Mouse (Mus musculus) bone marrow, adult 2 months (tissue): ENCODE results near the gene Rab17. TPM values are rescaled to one million over a fixed set of nuclear protein-coding genes. Genes with fewer than 3 reads are reported as not detected.

Experiments used
- H3K27ac ChIP-seq: fragments of 200-500 bp; 2 replicates; pipeline ENCODE4 v1.5.1; 2012; ENCODE audit warnings: low read depth, mild to moderate bottlenecking, control low read depth, inconsistent platforms, low read length; ENCODE audit not compliant: control insufficient read depth, poor library complexity, insufficient read depth
- H3K4me1 ChIP-seq: fragments of 200-500 bp; 2 replicates; pipeline ENCODE4 v1.6.1; 2011; ENCODE audit warnings: low read length; ENCODE audit not compliant: control insufficient read depth, insufficient read depth
- H3K4me3 ChIP-seq: fragments of 200-500 bp; replicated peaks from 2 replicates; pipeline ENCODE3; 2011; ENCODE audit warnings: mild to moderate bottlenecking, low read depth, low read length, control low read depth; ENCODE audit not compliant: control insufficient read depth
- CTCF ChIP-seq: fragments of 200-500 bp; IDR thresholded peaks from 2 replicates; pipeline ENCODE4 v1.5.1; 2011; ENCODE audit warnings: low read length, control low read depth; ENCODE audit not compliant: control insufficient read depth, insufficient read depth
- POLR2A ChIP-seq: fragments of 200-500 bp; IDR thresholded peaks from 2 replicates; pipeline ENCODE4 v1.6.1; 2011; ENCODE audit warnings: low read depth, mild to moderate bottlenecking, control low read depth, low read length, borderline replicate concordance; ENCODE audit not compliant: control insufficient read depth
- WGBS: fragments of 180-500 bp; shearing (Covaris S2); methylation state at CpG from one replicate; pipeline ENCODE4 v1.1.7; 2018; 5-methylcytosine and 5-hydroxymethylcytosine counted together
- polyA plus RNA-seq: library from polyadenylated mRNA; stranded (reverse); fragments of >200 nt; gene quantifications from 2 replicates; pipeline ENCODE4 v1.2.4, GENCODE M21; 2011; ENCODE audit warnings: low replicate concordance; ENCODE audit not compliant: missing spikeins, insufficient read depth, insufficient read length

Gene Rab17
- polyA plus RNA-seq, 1 experiment, result not detected

DNA sequence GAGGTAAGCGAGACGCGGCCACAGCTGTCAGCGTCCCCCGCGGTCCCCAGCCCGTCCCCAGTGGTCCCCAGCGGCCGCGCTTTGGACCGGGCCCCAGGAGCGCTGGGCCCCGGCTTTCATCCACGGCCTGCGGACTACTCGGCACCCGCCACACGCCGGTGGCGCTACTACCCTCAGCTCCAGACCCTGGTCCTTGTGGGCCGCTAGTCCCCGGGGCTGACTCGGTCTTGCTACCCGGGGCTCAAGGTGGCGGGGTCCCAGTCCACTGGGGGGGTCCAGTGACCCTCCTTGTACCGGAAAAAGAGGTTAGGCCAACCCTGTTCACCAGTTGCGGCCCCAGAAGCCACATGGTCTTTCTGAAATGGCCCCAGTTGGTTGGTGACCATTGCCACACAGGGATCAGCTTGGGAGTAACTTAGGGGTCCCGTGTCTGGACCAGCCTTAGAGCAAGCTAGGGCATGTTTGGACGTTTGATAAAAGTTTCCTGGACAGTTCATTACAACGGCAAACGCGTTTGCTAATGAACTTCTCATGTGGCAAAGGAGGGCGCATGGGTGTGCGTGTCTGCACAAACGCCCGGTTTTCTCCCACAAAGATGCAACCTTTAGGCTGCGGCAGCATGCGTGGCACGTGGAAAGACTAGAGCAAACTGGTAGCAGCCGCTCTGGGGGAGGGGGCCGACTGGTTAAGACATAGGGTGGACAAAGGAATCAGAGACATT is 29.6 kb upstream of the Rab17 start:
- no peak for TF ChIP-seq POLR2A
- TF ChIP-seq CTCF, result no peak
- no peaks in the 10 kb centered on the region; the same call in 1 of the 2 replicates for H3K4me1 ChIP-seq
- no peak overlapping the region for H3K27ac ChIP-seq
- WGBS, result under 1% methylated on average over 40 of the region's 41 CpGs
- peak overlapping the region; percentile 67 for H3K4me3 ChIP-seq

DNA sequence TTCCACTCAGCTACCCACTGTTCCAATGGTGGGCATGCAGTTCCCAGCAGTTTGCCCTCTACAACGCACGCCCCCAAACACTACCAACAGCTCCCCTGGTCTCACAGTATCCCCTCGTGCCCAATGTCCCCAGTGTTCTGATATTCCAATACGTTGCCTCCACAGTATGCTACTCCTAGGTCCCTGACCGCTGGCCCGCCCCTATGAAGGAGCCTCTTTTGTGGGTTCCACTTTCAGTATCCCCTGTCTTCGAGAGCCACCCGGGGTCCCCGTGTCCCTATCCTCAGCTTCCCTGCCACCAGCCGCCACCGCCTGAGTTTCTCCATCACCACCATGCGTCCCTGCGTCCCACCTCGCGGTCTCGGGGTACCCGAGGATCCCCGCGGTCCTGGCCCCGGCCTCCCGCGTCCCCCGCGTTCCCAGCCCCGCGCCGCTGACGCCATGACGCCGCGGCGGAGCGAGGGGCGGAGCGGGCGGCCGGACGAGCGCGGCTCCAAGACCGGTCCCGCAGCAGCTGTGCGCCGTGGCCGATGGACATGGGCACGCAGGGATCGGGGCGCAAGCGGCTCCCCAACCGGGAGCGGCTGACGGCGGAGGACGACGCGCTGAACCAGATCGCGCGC is 28.9 kb upstream of the Rab17 start, which contains the start of gene Lrrfip1:
TSS of gene Lrrfip1 (plus strand) at position 470 of the 623 bp plus-strand sequence.
- no peak for TF ChIP-seq POLR2A
- TF ChIP-seq CTCF, result no peak
- Histone ChIP-seq H3K4me1 (no peaks in the 10 kb centered on the region; the same call in 1 of the 2 replicates), H3K4me3 (peak within 1 kb of the TSS; percentile 67), H3K27ac (peak within 1 kb of the TSS; percentile 22; the same call in 1 of the 2 replicates)
- 1% methylated on average over 59 of the region's 59 CpGs for WGBS

DNA sequence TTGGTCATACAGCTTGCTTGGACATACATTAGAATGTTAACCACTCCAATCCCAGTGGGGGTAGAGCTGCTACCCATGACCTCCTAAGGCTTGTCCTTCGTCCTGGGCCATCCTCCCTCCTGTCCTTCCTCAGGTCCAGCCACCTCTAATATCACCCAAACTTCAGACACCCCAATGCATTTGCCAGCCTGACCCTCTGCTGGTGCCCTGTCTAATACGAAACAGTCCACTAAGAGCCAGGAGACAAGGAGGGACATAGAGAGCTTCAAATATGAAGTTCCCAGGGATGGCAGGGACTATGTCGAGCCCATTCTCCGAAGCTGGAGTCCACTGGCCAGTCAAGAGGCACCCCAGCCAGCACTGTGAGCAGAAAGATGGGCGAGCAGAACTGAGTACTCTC is 28.2 kb upstream of the Rab17 start:
- Histone ChIP-seq H3K4me1 (no peaks in the 10 kb centered on the region; the same call in 1 of the 2 replicates), H3K27ac (no peak overlapping the region), H3K4me3 (no peak overlapping the region)
- 69% methylated on average over 5 of the region's 5 CpGs for WGBS
- TF ChIP-seq CTCF (no peak), POLR2A (no peak)

DNA sequence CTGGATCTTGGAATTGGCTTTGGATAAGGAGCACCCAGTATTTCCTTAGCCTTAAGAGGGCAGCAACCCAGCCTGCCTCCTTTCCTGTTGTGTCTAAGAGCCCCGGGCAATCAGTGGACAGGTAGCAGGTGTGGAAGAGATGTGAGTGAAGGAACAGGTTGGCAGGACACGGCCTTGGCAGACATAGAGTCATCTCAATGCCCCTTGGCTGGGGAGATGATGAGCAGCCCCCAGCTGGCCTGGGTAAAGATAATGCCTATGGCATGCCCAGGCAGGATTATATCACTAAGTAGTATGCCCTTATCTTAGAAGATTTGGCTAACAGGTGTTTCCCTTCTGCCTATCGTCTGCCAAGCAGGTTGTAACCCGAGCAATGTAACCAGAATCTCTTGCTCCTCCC is 27.7 kb upstream of the Rab17 start:
- H3K4me3 ChIP-seq, result no peak overlapping the region
- no peaks in the 10 kb centered on the region; the same call in 1 of the 2 replicates for H3K4me1 ChIP-seq
- H3K27ac ChIP-seq, result no peak overlapping the region
- 59% methylated on average over 4 of the region's 4 CpGs for WGBS
- no peak for TF ChIP-seq POLR2A
- TF ChIP-seq CTCF, result no peak

DNA sequence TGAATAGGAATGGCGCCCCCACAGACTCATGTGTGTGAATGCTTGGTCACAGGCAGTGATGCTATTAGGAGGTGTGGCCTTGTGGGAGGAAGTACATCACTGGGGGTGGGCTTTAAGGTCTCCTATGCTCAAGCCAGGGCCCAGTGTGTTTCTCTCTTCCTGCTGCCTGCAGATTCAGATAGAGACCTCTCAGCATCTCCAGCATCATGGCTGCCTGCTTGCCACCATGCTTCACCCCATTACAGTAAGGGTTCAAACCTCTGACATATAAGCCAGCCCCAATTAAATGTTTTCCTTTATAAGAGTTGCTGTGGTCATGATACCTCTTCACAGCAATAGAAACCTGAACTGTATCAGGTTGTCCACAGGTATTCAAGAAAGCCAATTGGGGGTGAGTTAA is 26.5 kb upstream of the Rab17 start:
- Histone ChIP-seq H3K4me1 (no peaks in the 10 kb centered on the region; the same call in 1 of the 2 replicates), H3K4me3 (no peak overlapping the region), H3K27ac (no peak overlapping the region)
- WGBS, result 81% methylated on average over 1 of the region's 1 CpGs
- no peak for TF ChIP-seq POLR2A
- no peak for TF ChIP-seq CTCF

DNA sequence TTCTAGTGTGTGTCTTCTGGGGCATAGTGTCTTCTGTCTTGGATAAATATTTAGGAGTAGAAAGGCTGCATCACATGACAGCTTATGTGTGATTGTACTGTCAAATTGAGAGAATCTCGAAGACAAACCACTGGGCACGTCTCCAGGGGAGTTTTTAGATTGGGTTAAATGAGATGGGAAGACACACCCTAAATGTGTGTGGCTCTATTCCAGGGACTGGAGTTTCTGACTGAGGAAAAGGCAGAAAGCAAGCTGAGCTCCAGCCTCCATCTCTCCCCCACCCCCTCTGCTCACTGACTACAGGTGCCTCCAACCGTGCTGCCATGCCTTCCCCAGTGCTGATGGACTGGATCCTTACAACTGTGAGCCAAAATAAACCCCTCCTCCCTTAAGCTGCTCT is 11.9 kb upstream of the Rab17 start:
- TF ChIP-seq POLR2A (no peak), CTCF (no peak)
- WGBS, result 70% methylated on average over 3 of the region's 3 CpGs

DNA sequence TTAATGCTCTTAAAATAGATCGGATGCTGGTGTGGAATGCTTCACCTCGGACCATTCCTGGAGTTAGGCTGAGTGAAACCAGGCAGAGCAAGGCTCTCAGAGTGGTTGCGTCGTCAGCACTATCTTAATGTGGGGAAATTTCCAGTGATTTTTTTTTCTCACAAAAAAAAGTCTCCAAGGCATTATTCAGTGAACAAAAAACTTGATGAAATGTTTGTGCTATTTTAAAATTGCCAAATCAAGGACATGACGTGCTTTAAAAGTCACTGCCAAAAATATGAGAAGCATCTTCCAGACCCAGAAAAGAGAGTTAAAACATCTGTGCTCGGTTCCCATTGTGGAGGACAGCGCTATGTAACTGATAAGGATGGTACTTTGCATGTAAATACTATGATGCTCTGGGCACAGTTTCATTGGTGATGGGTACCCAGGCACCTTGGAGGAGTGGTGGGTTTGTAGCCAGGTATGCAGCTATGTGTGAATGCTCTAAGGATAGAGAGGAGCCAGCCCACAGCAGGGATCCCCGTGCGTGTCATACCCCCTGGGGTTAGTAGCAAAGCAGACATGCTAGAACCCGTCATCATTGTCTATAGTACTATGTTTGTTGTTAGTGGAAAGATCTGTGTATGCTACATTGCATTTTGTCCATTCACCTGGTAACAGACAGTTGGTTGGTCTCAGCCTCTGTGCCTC is 11.3 kb upstream of the Rab17 start:
- TF ChIP-seq CTCF (no peak), POLR2A (no peak)
- 75% methylated on average over 10 of the region's 10 CpGs for WGBS
- Histone ChIP-seq H3K4me3 (no peak overlapping the region), H3K27ac (no peak overlapping the region), H3K4me1 (no peaks in the 10 kb centered on the region)

More for the DNA sequence above, 11.9 kb upstream of the Rab17 start:
- H3K4me3 ChIP-seq, result no peak overlapping the region
- no peak overlapping the region for H3K27ac ChIP-seq
- H3K4me1 ChIP-seq, result no peaks in the 10 kb centered on the region

DNA sequence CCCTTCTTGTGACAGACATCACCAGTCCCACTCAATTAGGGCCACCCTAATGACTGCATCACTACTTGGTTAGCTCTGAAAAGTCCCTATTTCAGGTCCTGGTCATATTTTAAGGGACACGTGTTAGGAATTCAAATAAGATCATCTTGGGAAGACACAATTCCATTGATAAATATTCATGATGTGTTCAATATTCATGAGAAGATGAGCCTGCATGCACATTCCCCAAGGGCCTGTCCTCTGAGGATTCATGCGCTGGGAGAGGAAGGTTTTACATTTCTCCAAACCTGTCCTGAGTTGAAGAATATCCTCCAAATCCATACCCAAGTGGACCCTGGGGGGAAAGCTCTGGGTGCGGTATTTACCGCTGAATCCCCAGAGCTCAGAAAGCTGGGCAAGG is 6.5 kb upstream of the Rab17 start:
- H3K4me1 ChIP-seq, result peaks cover 4% of the 10 kb centered on the region; the same call in 1 of the 2 replicates
- no peak for TF ChIP-seq POLR2A
- TF ChIP-seq CTCF, result no peak
- no peak overlapping the region for H3K4me3 ChIP-seq
- no peak overlapping the region for H3K27ac ChIP-seq
- WGBS, result 91% methylated on average over 4 of the region's 4 CpGs
